Mouse (Mus musculus): ENCODE data around the gene Ppp1r13b.

The Ppp1r13b gene

DNA sequence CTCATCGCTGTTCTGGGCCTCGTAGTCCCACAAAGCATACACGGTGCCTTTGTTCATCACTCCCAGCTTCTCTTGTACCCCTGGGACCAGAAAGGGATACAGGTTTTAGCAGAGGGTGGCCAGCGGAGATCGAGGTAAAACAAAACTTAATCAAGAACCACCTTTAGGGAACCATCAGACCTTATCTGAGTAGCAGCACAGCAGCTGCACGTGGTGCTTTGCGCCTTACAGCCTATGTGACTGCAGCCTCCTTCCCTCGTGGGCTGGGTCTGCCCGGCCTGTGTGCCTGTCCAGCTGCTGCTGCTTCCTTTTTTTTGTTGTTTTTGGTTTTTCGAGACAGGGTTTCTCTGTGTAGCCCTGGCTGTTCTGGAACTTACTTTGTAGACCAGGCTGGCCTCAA, 77.5 kb downstream of the Ppp1r13b start:
- DNase-seq (ENCODE audit: extremely low read depth, insufficient read length, low spot score): no peak

DNA sequence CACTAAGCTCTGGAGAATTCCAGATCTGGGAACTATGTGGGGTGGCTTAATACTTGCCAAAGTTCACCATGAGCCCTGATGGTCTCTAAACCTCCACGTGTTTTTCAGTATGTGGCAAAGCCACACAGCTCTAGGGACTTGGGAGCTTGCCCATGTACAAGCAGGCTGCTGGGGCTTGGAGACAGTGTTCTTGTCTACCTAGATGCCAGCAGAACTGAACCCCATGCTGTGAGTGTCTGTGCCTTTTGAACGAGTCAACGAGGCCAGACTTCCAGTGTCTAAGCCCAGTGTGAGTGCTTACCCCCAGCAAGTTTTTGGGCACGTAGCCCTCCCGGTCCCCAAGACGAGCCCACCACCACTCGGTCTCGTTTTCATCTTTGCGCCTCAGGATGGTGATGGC, 78.0 kb downstream of the Ppp1r13b start:
- no peak for DNase-seq (ENCODE audit: extremely low read depth, insufficient read length, low spot score)

DNA sequence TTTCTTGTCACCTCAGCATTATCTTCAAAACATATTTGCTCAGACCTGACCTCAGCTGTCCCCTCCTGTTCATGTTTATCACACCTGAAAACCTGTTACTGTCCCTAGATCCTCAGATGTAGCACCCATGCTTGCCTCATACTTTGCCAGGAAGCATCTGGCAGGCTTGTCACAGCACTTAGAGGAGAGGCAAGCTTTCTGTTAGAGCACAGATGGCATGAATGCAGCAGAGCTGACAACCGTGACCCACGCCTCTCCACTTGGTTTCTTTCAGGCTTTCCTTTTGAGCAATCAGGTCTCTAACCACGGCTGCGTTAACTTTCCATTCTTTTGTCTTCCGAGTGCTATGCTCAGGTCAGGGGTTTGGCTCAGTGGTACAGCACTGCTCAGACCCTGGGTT, 78.5 kb downstream of the Ppp1r13b start:
- DNase-seq (ENCODE audit: extremely low read depth, insufficient read length, low spot score): no peak

DNA sequence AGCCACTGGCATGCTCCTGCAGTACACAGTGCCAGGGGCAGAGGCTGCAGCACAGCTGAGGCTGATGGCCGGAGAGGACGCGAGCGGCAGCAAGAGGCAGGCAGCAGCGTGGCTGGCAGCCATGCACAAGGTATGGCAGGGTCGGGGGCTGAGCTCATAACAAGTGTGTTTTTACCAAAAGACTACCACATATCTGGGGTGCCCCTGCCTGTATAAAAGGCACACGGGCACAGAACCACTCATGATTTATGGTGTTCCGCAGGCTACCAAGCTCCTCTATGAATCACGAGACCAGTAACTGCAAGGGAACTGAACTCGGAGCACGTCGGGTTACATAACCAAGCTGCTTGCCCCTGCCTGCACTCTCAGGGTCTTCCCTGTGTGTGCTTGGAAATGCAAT, 80.4 kb downstream of the Ppp1r13b start:
- no peak for DNase-seq (ENCODE audit: extremely low read depth, insufficient read length, low spot score)

DNA sequence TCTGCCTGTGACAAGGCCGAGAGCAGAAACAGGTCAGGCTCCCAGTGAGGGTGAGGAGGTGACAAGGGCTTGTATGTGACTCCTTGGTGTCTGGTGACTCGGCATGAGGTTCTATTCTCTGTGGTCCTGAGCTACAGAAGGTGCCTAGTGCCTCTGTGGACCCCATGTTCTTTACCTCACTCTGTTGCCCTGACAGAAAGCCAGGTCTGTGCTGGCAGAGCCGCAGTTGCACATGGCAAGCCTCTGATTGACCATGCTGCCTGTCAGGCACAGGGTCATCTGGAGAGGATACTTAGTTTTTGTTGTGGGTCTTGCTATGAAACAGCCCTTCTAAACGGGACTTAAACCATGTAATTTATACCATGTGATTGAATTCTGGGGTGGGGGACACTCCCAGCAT, 86.0 kb downstream of the Ppp1r13b start:
- DNase-seq (ENCODE audit: extremely low read depth, insufficient read length, low spot score): no peak

DNA sequence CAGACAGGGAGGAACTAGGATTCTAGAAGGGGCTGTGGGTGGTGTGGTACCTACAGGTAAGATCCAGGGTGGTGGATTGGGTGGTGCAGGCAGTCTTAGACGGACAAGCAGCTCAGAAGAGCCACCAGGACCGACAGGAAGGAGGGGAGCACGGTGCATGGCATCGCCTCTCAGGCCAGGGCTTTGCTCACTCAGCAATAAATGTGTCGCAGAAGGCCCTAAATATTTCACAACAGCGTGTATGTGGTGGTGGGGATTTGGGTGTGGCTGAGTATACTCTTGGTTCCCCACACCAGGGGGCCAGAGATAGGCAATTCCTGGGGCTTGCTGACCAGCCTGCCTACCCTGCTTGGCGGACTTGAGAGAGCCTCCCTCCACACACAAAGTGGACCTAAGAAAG, 87.2 kb downstream of the Ppp1r13b start:
- DNase-seq (ENCODE audit: extremely low read depth, insufficient read length, low spot score): no peak

DNA sequence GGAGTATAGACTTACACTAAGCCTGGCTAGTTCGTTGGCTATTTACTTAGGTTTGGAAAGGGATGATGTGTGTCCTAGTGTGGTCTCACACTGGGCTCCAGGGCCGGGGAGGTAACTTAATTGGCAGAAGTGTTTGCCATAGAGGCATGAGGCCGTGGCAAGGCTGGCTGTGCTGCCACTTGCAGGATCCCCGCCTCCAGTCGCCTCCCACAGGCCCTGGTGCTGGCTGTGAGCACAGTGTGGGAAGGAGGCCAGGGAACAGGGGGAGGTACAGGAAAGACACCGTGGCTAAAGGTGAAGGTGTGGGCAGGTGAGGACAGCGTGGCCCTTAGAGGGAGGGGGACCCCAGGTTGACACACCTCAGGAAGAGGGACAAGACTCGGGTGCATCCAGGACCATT, 88.0 kb downstream of the Ppp1r13b start:
- DNase-seq (ENCODE audit: extremely low read depth, insufficient read length, low spot score): no peak

DNA sequence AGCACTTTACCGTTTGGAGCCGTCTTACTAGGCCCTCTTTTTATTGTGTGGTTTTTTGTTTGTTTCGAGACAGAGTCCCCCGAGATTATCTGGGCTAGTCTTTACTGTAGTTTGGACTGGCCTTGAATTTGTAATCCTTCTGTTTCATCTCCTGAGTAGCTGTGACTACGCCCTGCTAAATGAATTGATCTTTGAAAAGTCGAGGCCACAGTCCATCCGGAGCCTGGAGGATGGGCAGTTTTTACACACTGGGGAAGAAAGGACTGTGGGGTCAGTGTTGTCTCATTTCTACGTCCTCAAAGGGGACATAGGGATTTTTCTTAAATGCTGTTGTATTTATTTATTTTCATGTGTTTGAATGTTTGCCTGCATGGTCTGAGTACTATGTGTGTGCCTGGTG, 89.9 kb downstream of the Ppp1r13b start:
- no peak for DNase-seq (ENCODE audit: extremely low read depth, insufficient read length, low spot score)

DNA sequence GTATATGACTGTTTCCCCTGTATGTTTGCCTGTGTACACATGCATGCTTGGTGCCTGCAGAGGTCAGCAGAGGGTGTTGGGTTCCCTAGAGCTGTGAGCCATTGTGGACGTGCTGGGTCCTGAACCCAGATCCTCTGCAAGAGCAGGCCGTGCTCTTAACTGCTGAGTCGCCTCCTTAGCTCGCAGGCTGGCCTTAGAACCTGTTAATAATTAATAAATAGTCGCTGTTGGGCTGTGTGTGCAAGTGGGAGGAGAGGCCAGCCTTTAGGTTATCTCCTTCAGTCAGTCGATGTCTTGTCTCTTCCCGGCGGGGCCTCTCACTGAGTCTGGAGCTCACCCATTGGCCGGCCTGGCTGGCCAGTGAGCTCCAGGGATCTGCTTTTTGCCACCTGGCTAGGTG, 90.9 kb downstream of the Ppp1r13b start:
- DNase-seq (ENCODE audit: extremely low read depth, insufficient read length, low spot score): no peak

DNA sequence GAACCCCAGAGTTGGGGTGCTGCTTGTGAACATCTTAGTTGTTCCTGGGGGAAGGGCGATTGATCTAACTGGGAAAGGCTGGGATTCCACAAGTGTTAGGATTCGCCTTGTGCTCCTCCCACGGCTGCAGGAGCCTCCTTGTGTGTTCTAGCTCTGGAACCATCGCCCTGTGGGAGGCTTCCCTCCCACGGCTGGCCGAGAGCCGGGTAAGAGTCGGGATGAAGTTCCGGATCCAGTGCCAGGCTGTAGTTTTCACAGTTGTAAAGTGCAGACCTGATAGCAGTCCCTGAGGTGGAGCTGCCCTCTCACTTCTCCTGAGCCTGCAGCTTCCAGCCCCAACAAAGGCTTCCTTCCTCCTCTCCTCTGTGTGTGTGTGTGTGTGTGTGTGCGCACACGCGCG, 91.4 kb downstream of the Ppp1r13b start:
- no peak for DNase-seq (ENCODE audit: extremely low read depth, insufficient read length, low spot score)

DNA sequence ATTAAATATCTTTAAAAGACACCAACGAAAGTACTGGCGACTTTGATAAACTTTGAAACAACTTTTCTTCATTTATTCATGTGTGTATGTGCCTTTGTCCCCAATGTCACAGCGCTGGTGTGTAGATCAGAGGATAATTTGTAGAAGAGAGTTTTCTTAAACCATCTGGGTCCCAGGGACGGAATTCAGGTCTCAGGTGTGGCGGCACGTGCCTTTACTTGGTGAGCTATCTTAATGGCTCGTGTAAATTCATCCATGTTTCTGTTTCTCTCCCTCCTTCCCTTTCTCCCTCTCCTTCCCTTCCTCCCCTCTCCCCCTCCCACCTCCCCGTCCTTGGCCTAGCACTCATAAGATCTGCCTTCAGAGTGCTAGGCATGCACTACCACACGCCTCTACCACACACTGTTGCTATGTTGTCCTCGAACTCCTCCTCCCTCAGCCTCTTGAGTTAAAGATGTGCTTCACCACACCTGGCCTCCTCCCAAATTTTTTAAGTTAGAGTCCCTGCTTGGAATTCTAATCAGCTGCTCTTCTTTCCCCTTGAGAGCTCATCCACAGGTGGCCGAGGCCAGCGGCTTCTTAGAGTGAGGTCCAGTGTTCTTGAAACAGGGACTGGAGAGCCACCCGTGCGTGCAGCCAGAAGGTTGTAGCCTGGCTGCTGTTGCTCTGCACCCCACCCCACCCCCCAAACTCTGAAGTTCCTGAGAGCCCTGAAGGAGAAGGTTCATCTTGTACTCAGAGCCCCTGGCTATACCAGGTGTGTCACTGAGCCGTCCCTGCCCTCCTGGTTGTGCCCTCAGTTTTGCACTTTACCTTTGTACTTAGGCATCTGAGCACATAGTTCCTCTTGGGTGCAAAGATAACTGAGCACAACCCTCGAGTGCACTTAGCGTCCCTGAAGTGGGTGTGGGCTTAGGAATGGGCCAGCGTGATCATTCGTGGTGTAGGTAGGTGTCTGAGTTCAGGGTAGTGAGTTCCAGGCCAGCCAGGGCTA, 92.8 kb downstream of the Ppp1r13b start:
- DNase-seq (ENCODE audit: extremely low read depth, insufficient read length, low spot score): no peak

DNA sequence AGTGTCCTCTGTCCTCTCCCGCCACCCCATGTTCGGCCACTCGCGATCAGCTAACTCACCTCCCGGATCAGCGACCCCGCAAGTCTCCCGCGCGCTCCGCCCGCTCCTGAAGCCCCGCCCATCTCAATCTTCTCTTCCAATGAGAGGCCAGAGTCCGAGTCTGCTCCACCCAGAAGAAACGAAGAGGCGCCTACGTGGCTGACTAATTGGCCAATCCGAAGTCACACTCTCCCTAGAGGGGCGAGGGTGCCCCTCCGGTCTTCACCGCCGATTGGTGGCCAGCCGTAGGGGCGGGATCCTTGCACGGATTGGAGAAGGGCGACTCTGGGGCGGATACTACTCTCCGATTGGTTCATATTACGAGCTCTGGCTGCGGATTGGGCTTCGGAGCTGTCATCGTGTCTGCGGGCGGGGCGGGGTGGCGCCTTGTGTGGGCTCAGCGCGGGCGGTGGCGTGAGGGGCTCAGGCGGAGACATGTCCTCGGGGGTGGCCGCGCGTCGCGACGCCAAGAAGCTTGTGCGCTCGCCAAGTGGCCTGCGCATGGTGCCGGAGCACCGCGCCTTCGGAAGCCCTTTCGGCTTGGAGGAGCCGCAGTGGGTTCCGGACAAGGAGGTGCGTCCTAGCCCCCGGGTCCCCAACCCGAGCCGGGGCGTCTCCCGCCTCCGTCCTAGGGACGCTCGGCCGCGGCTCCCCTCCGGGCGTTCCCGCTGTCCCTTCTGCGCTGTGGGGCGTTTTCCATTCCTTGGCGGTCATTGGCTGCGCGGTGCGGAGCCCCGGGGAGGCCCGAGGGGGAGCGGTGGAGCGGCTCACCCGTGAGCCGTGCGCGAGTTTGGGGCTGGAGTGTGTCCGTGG, 93.9 kb downstream of the Ppp1r13b start, which contains the start of the genes Xrcc3 and Zfyve21:
Xrcc3 (minus strand) TSS at position 108 of the 852 bp plus-strand sequence.
Zfyve21 (plus strand) TSS at position 405 of the 852 bp plus-strand sequence.
- DNase-seq (ENCODE audit: extremely low read depth, insufficient read length, low spot score): peak; percentile 99

DNA sequence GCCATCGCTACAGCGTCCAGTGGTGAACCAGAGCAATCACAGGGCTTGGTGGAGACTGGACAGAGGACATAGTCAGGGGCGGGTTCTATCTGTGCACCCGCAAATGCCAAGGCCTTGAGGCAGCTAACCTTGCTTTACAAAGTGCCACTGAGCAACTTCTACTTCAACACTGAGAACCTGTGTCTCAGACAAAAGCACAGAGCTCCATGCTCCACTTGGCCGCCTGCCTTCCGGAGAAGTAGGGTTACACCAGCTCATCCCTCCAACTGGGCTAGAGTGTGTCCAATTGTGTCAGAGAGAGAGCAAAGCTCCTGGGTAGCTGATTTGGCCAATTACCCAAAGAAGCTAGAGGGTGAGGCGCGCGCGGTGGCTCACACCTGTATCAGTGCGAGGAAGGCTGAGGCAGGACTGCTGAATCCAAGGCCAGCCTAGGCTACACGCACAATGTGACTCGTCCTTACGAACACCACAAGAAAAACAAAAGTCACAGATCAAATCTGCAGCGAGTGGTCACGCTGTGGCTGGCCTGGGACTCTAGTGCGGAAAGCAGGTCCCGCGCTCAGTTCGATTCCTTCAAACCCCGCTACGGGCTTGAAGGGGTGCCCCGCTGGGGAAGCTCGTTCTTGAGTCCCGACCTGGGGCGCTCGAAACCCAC, 94.7 kb downstream of the Ppp1r13b start:
- DNase-seq (ENCODE audit: extremely low read depth, insufficient read length, low spot score): no peak

DNA sequence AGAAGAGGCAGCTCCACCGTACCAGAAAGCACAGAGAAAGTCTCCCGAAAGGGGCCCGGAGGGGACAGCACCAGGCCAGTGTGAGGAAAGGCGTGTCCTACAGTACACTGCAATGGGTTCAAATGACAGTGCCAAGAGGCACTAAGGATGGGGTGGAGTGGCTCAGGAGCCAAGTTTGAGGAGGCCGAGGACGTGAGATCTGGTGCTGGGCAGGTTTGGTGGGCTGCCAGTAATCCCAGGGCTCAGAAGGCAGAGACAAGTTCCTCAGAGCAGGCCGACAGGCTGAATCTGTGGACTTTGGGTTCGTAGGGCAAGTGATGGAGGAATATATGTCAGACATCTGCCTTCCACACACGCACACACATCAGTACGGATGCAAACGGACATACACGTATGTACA, 95.3 kb downstream of the Ppp1r13b start:
- DNase-seq (ENCODE audit: extremely low read depth, insufficient read length, low spot score): no peak

DNA sequence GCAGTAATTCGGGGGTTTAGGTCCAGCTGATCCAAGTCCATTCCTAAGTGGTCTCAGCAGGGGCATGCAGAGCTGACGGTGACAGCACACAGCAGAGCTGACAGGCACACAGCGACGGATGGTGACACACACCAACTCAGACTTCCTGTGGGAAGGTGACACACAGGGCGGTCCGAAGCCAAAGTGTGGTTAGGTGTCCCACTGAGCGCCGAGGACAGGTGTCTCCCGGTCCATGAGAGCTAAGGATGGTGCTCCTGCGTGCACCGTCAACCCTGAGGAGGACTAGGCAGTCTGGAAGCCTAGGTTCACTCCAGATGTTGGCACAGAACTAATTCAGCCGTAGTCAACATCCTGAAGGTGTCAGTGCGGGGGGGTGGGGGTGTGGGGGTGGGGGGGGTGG, 95.8 kb downstream of the Ppp1r13b start:
- DNase-seq (ENCODE audit: extremely low read depth, insufficient read length, low spot score): no peak

DNA sequence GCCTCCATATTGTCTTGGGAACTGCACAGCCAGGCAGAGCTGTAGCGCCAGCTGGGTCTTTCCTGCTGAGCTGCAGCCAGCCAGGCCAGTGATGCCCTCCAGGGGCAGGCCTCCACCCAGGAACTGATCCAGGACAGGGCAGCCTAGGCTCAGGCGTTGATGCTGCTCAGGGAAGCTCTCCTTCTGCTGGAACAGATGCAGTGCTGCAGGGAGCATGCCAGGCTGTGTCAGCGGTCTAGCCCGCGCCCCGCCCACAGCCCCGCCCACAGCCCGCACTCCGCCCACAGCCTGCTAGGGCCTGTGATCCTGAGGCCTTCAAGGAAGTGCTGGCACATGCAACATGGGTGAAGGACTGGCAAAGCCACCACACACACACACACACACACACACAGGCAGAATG, 98.1 kb downstream of the Ppp1r13b start:
- peak; percentile 86 for DNase-seq (ENCODE audit: extremely low read depth, insufficient read length, low spot score)

DNA sequence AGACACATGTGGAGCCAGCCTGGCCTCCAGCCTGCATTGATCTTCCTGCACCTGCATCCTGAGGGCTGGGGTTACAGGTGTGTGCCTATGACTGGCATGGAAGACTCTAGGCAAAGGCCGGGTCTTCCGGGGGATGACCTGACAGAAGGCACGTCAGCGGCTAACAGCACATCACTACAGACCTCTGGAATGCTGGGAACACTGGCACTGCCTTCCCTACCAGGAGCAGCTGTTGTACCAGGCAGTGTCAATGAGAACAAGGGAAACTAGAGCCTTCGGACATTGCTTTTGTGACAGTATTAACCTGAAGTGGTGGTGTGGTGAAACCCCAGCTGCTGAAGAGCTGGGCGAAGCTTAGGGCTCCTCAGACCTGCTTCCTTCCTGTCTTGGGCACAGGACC, 99.1 kb downstream of the Ppp1r13b start:
- DNase-seq (ENCODE audit: extremely low read depth, insufficient read length, low spot score): no peak

DNA sequence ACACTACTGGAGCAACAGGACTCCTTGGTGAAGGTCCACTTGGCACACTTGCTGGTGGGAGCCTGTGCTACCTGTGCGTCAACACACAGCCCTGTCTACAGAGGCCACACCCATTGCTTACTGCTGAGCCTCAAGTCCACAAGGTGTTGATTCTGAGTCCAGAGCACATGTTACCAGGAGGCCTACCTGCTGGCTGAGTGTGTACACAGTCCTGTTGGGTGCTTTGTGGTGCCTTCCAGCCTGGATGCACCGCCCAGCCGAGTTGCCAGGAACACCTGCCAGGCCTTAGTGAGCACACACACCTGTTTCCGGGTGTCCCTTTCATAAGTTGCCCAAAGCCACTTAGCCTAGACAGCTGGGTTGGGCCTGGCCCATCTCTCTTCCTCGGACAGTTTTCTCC, 104.4 kb downstream of the Ppp1r13b start:
- DNase-seq (ENCODE audit: extremely low read depth, insufficient read length, low spot score): no peak

DNA sequence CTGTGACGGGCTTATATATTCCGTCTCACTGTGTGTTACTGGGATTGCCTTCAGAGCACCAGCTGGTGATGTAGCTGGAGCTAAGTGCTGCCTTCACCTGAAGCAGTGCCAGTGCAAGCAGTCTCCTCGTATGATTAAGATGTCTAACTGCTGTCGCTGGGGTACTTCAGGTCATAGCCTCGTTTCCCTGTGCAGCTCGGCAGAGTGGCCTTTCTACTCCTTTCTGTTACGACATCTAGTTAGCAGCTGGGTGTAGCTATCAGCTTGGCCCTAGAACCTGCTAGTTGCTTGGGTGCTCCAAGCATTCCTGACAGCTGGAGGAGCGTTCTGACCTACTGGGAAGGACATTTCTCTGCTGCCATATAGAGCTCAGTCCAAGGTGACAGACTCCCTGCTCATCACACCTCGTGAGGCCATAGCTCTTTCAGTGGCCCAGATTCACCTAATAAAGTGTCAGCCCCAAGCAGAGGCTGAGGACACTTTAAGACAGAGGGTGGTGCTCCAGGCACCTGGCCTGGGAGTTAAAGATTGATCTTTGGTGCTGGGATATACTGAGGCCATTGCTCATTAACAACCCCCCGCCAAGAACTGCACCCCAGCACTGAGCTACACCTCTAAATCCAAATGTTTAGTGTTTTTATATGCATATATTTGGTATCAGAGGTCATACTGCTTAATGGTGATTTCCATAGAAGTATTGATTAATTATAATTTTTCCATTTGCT, 107.3 kb downstream of the Ppp1r13b start:
- DNase-seq (ENCODE audit: extremely low read depth, insufficient read length, low spot score): no peak

DNA sequence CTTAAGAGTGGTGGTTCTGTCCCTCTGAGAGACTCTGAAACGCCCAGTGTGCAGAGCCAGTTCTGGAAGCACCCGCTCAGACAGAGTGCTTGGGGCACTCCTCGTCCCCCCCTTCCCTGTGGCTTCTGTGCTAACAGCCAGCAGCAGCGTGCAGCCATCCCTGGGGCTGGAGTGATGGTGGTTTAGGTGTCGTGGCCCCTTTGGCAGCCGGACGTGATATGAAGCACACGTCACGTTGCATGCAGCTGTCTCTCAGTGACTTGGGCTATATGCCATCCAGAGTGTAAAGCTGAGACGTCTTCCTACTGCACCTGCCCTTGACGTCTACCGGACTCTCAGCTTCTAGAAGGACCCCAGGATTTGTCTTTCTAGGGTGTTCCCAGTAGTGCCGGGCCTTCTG, 109.4 kb downstream of the Ppp1r13b start:
- no peak for DNase-seq (ENCODE audit: extremely low read depth, insufficient read length, low spot score)

Measured in 3134 (cell line).